Mouse (Mus musculus) left cerebral cortex, adult 2 months (tissue): Measurements from ENCODE around the gene Adcy6. TPM values are rescaled to one million over a fixed set of nuclear protein-coding genes. Genes with fewer than 3 reads are reported as not detected.
"Not testable (repeated sequence)": the region's sequence is repeated elsewhere in the genome, so short reads cannot be mapped to it uniquely, and the experiment has no call there.

ENCODE experiments used
- DNase-seq, 2 experiments: peaks; one replicate each; pipeline ENCODE4 v3.0.0; 2021 to 2022; ENCODE audit warnings: low spot score in 2 of 2, mixed read lengths in 1 of 2; ENCODE audit errors: extremely low spot score in 1 of 2
- H3K27ac ChIP-seq: fragments of 200-600 bp; 2 replicates; pipeline ENCODE4 v1.8.1; 2022
- H3K4me3 ChIP-seq: fragments of 200-600 bp; 2 replicates; pipeline ENCODE4 v1.8.1; 2022
- CTCF ChIP-seq: fragments of 200-600 bp; IDR thresholded peaks from 2 replicates; pipeline ENCODE4 v1.8.1; 2022; ENCODE audit warnings: antibody characterized with exemption, mild to moderate bottlenecking, moderate library complexity
- intact Hi-C: fragments of 180-260 bp; cut with DNase I; formaldehyde crosslinking; loops from one replicate; pipeline ENCODE4 v1.15.1; 2025
- total RNA-seq, 2 experiments: library from RNA; stranded (reverse); gene quantifications; 2 replicates each; pipeline ENCODE4 v1.2.3; 2021

The Adcy6 gene
- total RNA-seq, 2 experiments from 2014 or later: 52.7 to 57.4 TPM

GRCm38 (mm10) chr15:98591396-98591795 is 18.5 kb downstream of the Adcy6 start:
- DNase-seq: no peak
- Histone ChIP-seq H3K27ac (no peak overlapping the region), H3K4me3 (no peak overlapping the region)
- TF ChIP-seq CTCF: no peak
- intact Hi-C loops: no loop called here

- no peak overlapping the region for H3K27ac ChIP-seq
- no peak for DNase-seq
- no peak for TF ChIP-seq CTCF
- intact Hi-C loops: no loop called here
- no peak overlapping the region for H3K4me3 ChIP-seq
Measured at GRCm38 (mm10) chr15:98589640-98590336, 20.1 kb downstream of the Adcy6 start.

GRCm38 (mm10) chr15:98587751-98588150 is 22.1 kb downstream of the Adcy6 start:
- TF ChIP-seq CTCF: no peak
- intact Hi-C loops: no loop called here
- Histone ChIP-seq H3K27ac (no peak overlapping the region), H3K4me3 (no peak overlapping the region)
- no peak for DNase-seq

GRCm38 (mm10) chr15:98586141-98586540 is 23.7 kb downstream of the Adcy6 start:
- H3K4me3 ChIP-seq, H3K27ac ChIP-seq, DNase-seq, intact Hi-C loops: not testable (repeated sequence)

DNA sequence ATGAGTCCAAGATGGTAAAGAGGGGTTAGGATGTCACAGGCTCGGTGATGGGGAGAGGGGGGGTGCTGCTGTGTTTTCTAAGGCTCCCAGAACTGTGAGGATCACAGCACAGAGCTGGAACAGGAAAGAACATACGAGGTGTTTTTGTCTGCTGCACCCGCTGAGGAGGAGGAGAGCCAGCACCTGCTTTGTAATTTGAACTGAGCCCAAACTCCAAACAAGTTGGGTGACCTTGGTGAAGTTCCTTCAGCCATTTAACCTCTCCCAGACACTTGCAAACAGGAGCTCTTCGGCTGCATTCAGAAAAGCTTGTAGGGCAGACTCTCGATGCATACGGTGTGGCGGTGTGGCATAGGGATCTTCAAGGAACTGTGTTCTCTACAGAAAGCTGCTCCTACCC is 24.5 kb downstream of the Adcy6 start:
- DNase-seq: no peak
- no peak for TF ChIP-seq CTCF
- H3K27ac ChIP-seq: no peak overlapping the region
- intact Hi-C loops: no loop called here
- H3K4me3 ChIP-seq: no peak overlapping the region

GRCm38 (mm10) chr15:98582996-98583395 is 26.9 kb downstream of the Adcy6 start:
- DNase-seq: no peak
- no peak for TF ChIP-seq CTCF
- Histone ChIP-seq H3K4me3 (no peak overlapping the region), H3K27ac (no peak overlapping the region; the same call in 1 of the 2 replicates)
- intact Hi-C loops: loop anchor here (5.0 kb wide), 1 partner anchor 214 kb away; no protein-coding TSS in a partner anchor

DNA sequence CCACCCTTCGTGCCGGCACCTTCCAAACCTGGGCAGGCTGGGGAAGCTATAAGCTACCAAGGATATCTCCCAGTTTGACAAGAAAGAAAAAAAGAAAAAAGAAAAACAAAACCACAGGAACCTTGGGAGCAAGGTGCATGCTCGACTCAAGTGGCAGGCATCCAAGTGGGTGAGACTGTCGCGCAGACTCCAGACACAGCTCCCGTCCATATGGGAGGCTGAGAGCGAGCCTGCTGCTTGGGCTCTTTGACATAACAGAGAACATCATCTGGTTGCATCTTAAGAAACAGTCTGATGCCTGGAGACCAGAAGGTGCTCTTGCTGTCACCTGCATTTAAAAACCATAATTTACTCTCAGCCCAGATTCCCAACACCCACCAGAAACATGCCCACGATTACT is 27.5 kb downstream of the Adcy6 start:
- Histone ChIP-seq H3K27ac (no peak overlapping the region), H3K4me3 (no peak overlapping the region)
- TF ChIP-seq CTCF: no peak
- no peak for DNase-seq
- intact Hi-C loops: loop anchor here (5.0 kb wide), 1 partner anchor 215 kb away; no protein-coding TSS in a partner anchor

DNA sequence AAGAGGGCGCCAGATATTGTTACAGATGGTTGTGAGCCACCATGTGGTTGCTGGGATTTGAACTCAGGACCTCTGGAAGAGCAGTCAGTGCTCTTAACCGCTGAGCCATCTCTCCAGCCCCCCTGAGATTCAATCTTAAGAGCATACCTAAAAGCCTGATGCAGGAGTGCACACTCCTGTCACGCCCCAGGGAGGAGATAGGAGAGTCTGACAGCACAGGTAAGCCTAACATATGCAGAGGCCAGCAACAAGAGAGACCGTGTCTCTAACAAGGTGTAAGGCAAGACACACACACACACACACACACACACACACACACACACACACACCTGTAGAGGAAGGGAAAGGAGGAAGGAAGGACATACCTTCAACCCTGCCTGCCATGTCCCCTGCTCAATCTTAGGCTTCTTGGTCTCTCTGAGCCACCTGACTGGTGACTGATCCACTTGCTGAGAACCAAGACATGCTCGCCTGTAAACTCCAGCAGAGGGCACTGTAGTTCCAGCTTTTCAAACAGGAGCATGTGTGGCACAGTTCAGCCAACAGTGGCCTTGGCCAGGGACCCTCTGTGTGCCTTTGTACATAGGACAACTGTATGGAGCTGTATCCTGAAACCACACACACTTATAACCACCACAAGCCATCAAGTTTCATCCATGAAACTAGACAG is 29.9 kb downstream of the Adcy6 start:
- intact Hi-C loops: loop anchor here (1.0 to 5.0 kb wide), 2 partner anchors 37 to 217 kb away; no protein-coding TSS in a partner anchor
- TF ChIP-seq CTCF: peak; percentile 78

GRCm38 (mm10) chr15:98579310-98579709 is 30.6 kb downstream of the Adcy6 start:
- no peak overlapping the region for H3K4me3 ChIP-seq
- no peak; the same call in 1 of the 2 replicates for TF ChIP-seq CTCF
- no peak overlapping the region for H3K27ac ChIP-seq
- intact Hi-C loops: no loop called here
- no peak for DNase-seq

More for the DNA sequence above, 29.9 kb downstream of the Adcy6 start:
- H3K4me3 ChIP-seq: no peak overlapping the region
- H3K27ac ChIP-seq: no peak overlapping the region
- peak; percentile 73 to 75 for DNase-seq

DNA sequence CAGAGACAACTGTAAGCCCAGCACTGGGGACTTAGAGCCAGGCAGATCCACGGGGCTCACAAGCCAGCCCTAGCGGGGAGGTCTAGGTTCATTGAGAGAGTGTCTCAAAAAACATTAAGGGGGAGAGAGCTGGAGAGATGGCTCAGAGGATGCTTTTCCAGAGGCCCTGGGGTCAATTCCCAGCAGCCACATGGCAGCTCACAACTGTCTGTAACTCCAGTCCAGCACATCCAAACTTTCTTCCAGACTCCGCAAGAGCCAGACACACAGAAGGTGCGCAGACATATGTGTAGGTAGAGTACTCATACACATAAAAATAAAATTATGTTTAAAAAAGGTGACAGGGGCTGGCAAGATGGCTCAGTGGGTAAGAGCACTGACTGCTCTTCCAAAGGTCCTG is 36.6 kb downstream of the Adcy6 start:
- DNase-seq: no peak
- intact Hi-C loops: no loop called here
- no peak overlapping the region for H3K27ac ChIP-seq
- TF ChIP-seq CTCF: no peak
- no peak overlapping the region for H3K4me3 ChIP-seq

GRCm38 (mm10) chr15:98570873-98571538 is 38.9 kb downstream of the Adcy6 start, which contains the start of the genes Ccnt1 and 4930415O20Rik:
Gene Ccnt1 (minus strand): TSS chr15:98570923.
Gene 4930415O20Rik (plus strand): TSS chr15:98571004.
- intact Hi-C loops: no loop called here
- Histone ChIP-seq H3K4me3 (no peak within 1 kb of the TSS), H3K27ac (no peak within 1 kb of the TSS)
- DNase-seq: no peak
- TF ChIP-seq CTCF: no peak
